Mouse (Mus musculus): ENCODE results near the gene Cdk12. TPM values are rescaled to one million over a fixed set of nuclear protein-coding genes. Genes with fewer than 3 reads are reported as not detected.

Gene Cdk12
- polyA plus RNA-seq, 1 experiment from 2014 or later, result 17.4 TPM

- H3K27me3 ChIP-seq (ENCODE audit: control insufficient read depth, insufficient read depth, low read length), result peaks cover 93% of the 10 kb centered on the region
- H3K4me2 ChIP-seq (replicated peaks; ENCODE audit: low read depth, low read length), result peak overlapping the region; percentile 30; the same call in 1 of the 2 replicates
- H3K36me3 ChIP-seq (ENCODE audit: control insufficient read depth, insufficient read depth, low read length), result no peaks in the 10 kb centered on the region
- H3K27ac ChIP-seq (ENCODE audit: low read length), result no peak overlapping the region
- no peak overlapping the region for H3K9ac ChIP-seq (replicated peaks; ENCODE audit: low read depth, low read length)
- H3K9me3 ChIP-seq (ENCODE audit: control insufficient read depth, low read depth, low read length), result no peaks in the 10 kb centered on the region
- H3K4me3 ChIP-seq (ENCODE audit: low read depth, low read length), result peak overlapping the region; percentile 17
- no peak for ATAC-seq (ENCODE audit: insufficient number of reproducible peaks, insufficient read depth, low FRiP score, low read depth)
- no peaks in the 10 kb centered on the region for H3K4me1 ChIP-seq (ENCODE audit: control insufficient read depth, insufficient read depth, low read length)
- 0% methylated on average over 35 of the region's 35 CpGs for WGBS
These were observed 125.1 kb downstream of the Cdk12 start for GRCm38 (mm10) chr11:98328031-98328370.

Small RNA genes lying within 50 kb of the gene (microRNA-seq; reads per million reads assigned to microRNA genes)
- gene Gm27399 (not detected), gene Mir5119 (not detected)

Other genes with a start within 250 kb of the Cdk12 start
- gene Plxdc1, start 216.6 kb upstream of the Cdk12 start, polyA plus RNA-seq (2014; fragmentation: Nextera tagmentation; extraction: Ambion mirVana), result 0.38 and 0.56 TPM in 2 replicates
- 7.8 and 11.6 TPM in 2 replicates for gene Arl5c, start 206.9 kb upstream of the Cdk12 start, polyA plus RNA-seq (2014; fragmentation: Nextera tagmentation; extraction: Ambion mirVana)
- 7.3 and 9.7 TPM in 2 replicates for gene Cacnb1, start 180.0 kb upstream of the Cdk12 start, polyA plus RNA-seq (2014; fragmentation: Nextera tagmentation; extraction: Ambion mirVana)
- gene Rpl19, start 176.3 kb upstream of the Cdk12 start, polyA plus RNA-seq (2014; fragmentation: Nextera tagmentation; extraction: Ambion mirVana), result 1,095 and 1,157 TPM in 2 replicates
- gene Stac2, start 149.6 kb upstream of the Cdk12 start, polyA plus RNA-seq (2014; fragmentation: Nextera tagmentation; extraction: Ambion mirVana), result 0.30 and 0.32 TPM in 2 replicates
- 14.1 and 16.8 TPM in 2 replicates for gene Fbxl20, start 52.7 kb upstream of the Cdk12 start, polyA plus RNA-seq (2014; fragmentation: Nextera tagmentation; extraction: Ambion mirVana)
- 60.5 and 62.1 TPM in 2 replicates for gene Med1, start 9.8 kb upstream of the Cdk12 start, polyA plus RNA-seq (2014; fragmentation: Nextera tagmentation; extraction: Ambion mirVana)
- not detected in 2 replicates for gene Neurod2, start 126.6 kb downstream of the Cdk12 start, polyA plus RNA-seq (2014; fragmentation: Nextera tagmentation; extraction: Ambion mirVana)
- gene Ppp1r1b, start 145.3 kb downstream of the Cdk12 start, polyA plus RNA-seq (2014; fragmentation: Nextera tagmentation; extraction: Ambion mirVana), result 8.7 and 10.7 TPM in 2 replicates
- gene Stard3, start 155.3 kb downstream of the Cdk12 start, polyA plus RNA-seq (2014; fragmentation: Nextera tagmentation; extraction: Ambion mirVana), result 42.6 and 43.7 TPM in 2 replicates
- gene Tcap, start 180.8 kb downstream of the Cdk12 start, polyA plus RNA-seq (2014; fragmentation: Nextera tagmentation; extraction: Ambion mirVana), result 0.27 and 0.36 TPM in 2 replicates
- not detected in 2 replicates for gene Pnmt, start 183.4 kb downstream of the Cdk12 start, polyA plus RNA-seq (2014; fragmentation: Nextera tagmentation; extraction: Ambion mirVana)
- gene Pgap3, start 197.4 kb downstream of the Cdk12 start, polyA plus RNA-seq (2014; fragmentation: Nextera tagmentation; extraction: Ambion mirVana), result 12.6 and 13.6 TPM in 2 replicates
- 48.0 and 50.1 TPM in 2 replicates for gene Erbb2, start 209.4 kb downstream of the Cdk12 start, polyA plus RNA-seq (2014; fragmentation: Nextera tagmentation; extraction: Ambion mirVana)
- gene Mien1, start 235.9 kb downstream of the Cdk12 start, polyA plus RNA-seq (2014; fragmentation: Nextera tagmentation; extraction: Ambion mirVana), result 98.0 and 101 TPM in 2 replicates
- gene Grb7, start 243.3 kb downstream of the Cdk12 start, polyA plus RNA-seq (2014; fragmentation: Nextera tagmentation; extraction: Ambion mirVana), result 44.0 and 44.3 TPM in 2 replicates